Mouse (Mus musculus) left cerebral cortex, postnatal 10 days (tissue): Measurements from ENCODE around the gene Ints14. TPM values are rescaled to one million over a fixed set of nuclear protein-coding genes. Genes with fewer than 3 reads are reported as not detected.

ENCODE experiments used
- DNase-seq, 2 experiments: peaks; one replicate each; pipeline ENCODE4 v3.0.0; 2021 to 2022; ENCODE audit warnings: low spot score in 2 of 2, mixed read lengths in 1 of 2; ENCODE audit errors: extremely low spot score in 1 of 2
- intact Hi-C: fragments of 180-260 bp; cut with DNase I; formaldehyde crosslinking; loops from one replicate; pipeline ENCODE4 v1.15.1; 2025
- total RNA-seq, 2 experiments: library from RNA; stranded (reverse); gene quantifications; 2 replicates each; pipeline ENCODE4 v1.2.3; 2021

Ints14 gene
- total RNA-seq, result 10 to 100 TPM; 19.7 to 22.0 TPM

DNA sequence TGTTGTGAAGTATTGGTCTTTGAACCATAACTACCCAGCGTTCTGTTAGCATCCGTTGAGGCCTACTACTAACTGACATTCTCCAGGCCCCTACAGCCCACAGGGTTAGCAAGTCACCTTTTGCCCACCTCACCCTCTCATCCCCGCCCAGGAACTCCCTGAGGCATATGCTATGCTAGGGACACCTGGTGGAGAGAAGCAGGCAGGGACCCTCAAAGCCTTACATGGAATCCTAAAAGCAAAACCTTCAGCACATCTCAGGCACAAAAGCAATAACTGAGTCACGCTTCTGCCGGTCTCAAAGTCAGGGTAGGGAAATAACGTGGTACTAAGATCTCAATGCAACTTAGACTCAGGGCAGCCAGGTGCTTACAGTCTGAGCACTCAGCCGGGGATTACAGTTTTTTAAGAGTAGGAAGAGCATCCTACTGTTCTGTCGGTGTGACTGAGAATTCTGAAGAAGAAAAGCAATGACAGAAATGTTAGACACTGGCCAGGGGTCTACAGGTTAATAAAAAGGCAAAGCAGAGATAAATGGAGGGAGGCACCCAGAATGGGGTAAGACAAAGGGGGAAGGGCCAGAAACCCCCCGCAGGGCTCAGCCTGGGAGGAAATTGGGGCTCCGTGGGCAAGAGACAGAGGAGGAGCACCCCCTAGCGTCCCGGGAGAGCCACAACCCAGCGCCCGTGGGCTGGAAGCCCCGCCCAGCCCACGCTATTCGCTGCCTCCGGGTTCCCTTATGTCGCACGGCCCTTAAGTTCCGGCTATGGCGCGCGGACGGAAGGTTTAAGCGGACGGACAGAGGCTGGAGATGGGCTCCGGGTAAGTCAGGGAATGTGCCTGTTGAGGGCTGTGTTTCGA lies at the start of gene Ints14:
Gene Ints14 (plus strand): TSS at position 789 of the 861 bp plus-strand sequence.
- peak; percentile 94 to 96 for DNase-seq
- intact Hi-C loops, result loop anchor here (2.0 to 5.0 kb wide), 3 partner anchors 53 to 680 kb away; partner anchors contain the start of genes Dis3l and Tipin

DNA sequence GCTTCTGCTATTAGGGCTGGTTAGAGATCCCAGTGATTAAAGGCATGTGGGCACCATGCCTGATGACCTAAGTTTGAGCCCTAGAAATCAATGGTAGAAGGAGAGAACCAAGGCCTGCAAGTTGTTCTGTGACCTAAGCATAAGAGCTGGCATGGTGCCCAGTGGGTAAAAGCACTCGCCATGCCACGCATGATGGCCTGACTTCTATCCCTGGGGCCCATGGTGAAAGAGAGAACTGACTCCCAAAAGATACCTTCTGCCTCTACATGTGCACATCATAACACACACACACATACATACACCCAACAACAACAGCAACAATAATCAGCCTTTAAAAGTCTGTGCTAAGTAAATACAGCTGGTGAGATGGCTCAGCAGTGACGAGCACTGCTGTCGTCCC lies 47.3 kb upstream of the Ints14 start:
- DNase-seq, result no peak
- intact Hi-C loops, result no loop called here

DNA sequence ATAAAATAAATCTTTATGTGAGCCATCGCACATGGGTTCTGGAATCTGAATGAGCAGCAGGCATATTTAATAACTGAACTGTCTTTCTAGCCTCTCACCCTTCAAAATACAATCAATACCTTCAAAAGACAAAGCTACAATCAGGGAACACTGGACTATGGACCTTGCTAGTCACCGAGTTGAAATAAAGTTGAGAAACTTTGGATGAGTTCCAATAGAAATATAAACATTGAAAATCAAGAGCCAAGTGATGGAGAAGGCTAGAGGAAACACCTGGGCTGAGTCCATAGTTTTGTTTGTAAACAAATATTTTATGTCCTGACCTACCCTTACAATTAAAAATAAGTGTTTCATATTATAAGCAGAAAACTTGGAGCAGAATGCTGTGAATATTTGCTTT lies 46.7 kb upstream of the Ints14 start:
- intact Hi-C loops, result no loop called here

GRCm38 (mm10) chr9:64914629-64915028 lies 46.1 kb upstream of the Ints14 start:
- intact Hi-C loops, result no loop called here
- DNase-seq, result no peak

More for the DNA sequence above, 46.7 kb upstream of the Ints14 start:
- no peak for DNase-seq

DNA sequence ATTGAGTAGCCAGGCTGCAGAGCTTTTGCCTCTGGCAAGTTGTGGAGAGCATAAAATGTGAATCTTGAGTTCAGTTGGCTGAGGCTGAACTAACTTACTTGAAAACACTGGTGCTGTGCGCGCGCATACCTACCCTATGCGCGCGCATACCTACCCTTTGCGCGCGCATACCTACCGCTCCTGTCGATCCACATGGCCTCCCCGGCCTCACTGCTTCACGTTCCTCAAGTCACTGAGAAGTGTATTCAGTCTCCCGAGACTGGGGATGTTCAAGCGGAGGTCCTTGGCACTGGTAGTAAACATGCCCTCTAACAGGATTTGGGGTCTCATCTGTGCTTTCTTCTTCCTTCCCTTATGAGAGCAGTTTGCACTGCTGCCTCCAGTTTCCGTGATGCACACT lies 42.1 kb upstream of the Ints14 start:
- no peak for DNase-seq
- intact Hi-C loops, result no loop called here

- intact Hi-C loops, result no loop called here
- DNase-seq, result no peak
Measured at GRCm38 (mm10) chr9:64925771-64926170, 34.9 kb upstream of the Ints14 start.

DNA sequence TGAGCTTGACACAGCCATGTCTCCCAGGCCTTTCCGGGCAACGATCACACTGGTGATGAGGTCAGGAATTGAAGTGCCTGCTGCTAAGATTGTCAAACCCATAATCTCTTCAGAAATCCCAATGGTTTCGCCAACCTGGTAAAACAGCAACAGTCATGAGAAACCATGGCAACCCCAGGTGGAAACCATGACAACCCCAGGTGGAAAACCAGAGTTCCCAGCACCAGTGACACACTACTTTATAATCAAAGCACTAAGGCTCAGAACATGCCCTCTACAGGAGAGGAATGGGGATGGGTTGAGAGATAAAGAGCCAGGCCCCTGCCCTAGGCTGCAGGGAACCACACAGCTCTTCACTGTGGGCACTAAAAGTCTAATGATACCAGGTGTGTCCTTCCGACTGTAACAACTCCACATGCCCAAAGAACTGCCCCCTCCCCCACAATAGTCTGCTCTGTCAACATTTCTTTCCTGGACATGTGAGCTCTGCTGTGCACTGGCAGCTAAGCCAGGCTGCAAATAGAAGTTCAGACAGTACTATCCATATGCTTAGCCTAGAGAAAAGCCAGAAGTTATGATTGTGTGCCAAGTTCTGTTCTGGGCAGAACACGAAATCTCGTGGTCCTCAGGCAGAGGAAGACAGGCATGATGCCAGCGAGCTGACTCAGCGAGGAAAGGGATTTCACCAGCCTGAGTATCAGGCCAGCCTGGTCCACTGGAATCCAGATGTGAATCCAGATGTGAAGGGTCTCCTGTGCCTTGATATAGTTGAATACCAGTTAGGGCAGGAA lies 34.3 kb upstream of the Ints14 start:
- intact Hi-C loops, result no loop called here
- DNase-seq, result peak; percentile 81 to 85

GRCm38 (mm10) chr9:64930256-64930655 lies 30.4 kb upstream of the Ints14 start:
- no peak for DNase-seq
- intact Hi-C loops, result no loop called here

GRCm38 (mm10) chr9:64931751-64932610 lies 28.7 kb upstream of the Ints14 start:
- intact Hi-C loops, result no loop called here
- DNase-seq, result no peak

DNA sequence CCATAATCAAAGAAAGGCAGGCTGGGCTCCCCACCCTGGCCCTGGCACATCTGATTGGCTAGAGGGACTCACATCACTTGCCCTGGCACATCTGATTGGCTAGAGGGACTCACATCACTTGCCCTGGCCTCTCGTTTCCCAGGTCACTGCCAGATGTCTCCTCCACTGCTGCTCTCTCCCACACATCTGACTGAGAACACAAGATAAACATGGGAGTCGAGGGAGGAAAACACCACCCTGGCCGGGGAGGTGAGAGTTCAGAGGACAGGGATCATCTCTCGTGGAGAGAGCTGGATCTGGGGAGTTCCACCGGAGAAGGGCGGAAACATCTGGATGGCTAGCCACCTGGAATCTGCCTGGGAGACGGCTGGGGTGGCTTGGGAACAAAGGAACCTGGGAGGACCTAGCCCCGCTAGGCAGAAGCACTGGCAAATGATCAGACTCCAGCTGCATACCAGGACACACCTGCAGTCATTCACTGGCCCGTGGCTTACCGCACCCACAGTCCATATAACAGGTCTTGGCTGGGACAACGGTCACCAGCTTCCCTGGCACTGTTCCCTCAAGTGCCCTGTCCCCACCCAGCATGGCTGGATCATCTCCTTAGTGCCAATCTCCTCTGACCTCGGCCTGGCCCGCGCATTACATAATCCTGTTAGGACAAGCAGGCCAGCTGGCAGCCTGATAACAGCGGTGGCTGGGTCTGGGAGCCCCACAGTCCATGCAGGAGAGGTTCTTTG lies 26.5 kb upstream of the Ints14 start:
- peak in 1 of 2 experiments; percentile 61 for DNase-seq
- intact Hi-C loops, result no loop called here

DNA sequence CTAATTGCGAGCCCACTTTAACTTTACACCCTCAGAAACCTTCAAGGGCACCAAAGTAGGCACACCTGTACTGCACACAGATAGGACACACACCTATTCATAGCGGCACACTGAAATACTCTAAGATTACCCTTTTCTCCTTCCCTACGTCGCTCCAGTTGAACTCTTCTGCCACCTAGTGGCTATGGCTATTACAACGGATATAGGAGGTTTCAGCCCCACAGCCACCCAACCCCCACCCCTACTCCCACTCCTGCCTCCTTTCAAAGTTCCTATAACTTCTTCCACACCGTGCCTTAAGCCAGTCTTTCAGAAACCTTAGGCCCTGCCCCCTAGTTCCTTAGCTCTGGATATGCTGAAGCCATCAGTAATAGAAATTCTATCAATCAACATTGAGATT lies 24.2 kb upstream of the Ints14 start:
- intact Hi-C loops, result no loop called here

GRCm38 (mm10) chr9:64937491-64937890 lies 23.2 kb upstream of the Ints14 start:
- no peak for DNase-seq
- intact Hi-C loops, result no loop called here

More for the DNA sequence above, 24.2 kb upstream of the Ints14 start:
- DNase-seq, result peak in 1 of 2 experiments; percentile 62

DNA sequence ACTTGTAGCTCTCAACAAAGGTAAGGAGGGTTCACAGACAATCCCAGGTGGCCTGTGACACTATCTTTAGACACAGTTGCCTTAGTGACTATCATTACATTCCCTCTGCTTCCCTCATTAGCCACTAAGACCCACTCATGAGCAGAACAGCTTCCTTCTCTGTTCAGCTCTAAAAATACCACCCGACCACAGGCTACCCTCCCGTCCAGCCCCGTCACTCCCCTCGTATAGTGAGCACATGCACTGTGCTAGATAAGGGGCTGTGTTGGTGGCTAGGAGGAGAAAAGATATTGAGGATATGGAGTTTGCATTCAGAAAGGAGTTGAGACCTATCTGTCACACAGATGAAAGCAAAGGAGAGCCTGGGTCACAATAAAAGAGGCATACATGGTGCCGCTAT lies 22.2 kb upstream of the Ints14 start:
- no peak for DNase-seq
- intact Hi-C loops, result no loop called here

- intact Hi-C loops, result no loop called here
- DNase-seq, result no peak
Measured at GRCm38 (mm10) chr9:64939281-64939680, 21.4 kb upstream of the Ints14 start.

DNA sequence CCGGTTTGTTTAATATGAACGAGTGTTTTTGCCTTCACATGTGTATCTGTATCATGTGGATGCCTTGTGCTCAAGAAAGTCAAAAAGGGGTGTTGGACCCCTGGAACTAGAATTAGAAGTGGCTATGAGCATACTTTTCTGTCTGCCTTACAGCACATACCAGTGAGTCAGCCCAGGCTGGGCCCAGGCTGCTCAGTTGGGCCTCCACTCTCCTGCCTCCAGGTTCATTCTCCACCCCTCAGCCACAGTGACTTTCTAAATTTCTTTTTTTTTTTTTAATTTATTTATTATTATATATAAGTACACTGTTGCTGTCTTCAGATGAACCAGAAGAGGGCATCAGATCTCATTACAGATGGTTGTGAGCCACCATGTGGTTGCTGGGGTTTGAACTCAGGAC lies 20.9 kb upstream of the Ints14 start:
- intact Hi-C loops, result no loop called here
- DNase-seq, result no peak

DNA sequence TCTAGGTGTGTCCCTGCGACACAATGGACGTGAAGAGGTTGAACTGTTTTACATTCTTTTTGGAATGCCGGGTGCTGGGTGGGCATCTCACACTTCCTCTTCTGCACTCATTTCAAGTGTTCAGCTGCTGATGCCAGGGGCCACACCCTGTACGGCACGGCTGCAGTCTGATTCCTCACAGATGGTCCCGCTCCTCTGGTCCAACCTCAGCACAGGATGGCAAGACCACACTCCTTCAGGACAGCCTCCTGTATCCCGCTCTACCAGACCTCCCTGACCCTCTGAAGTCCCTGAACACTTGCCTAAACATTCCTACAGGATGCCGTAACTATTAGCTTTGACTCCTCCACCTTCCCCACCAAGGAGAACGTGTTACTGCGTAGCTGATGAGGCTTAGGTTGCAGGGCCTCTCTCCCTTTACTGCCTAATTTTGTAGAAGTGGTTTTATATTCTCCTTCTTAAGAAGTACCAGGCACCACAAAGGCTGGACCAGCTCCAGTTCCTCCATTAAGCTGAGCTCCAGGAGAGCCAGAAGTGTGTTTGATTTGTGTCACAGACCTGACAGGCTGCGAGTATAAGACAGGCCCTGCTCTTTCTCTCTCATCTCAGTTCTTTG lies 19.9 kb upstream of the Ints14 start:
- no peak for DNase-seq
- intact Hi-C loops, result no loop called here

- intact Hi-C loops, result no loop called here
- no peak for DNase-seq
Measured at GRCm38 (mm10) chr9:64941650-64942049, 19.1 kb upstream of the Ints14 start.

DNA sequence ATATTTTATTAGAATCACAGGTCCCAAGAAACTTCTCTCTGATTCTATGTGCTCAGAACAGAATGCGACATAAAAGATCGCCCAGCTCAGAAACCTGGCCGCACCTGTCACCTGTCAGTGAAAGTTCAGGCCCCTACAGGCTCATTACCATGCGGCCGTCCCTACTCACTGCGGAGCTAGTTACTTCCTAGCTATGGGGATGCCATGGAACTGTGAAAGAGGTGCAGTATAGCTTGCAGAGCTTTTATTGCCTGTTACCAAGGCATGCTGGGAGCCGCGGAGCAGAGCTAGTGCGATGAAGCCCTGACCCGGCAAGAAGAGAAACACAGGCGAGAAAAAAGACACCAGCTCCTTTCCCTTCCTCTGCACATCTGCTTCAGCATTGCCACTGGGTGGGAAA lies 16.7 kb upstream of the Ints14 start:
- intact Hi-C loops, result no loop called here
- DNase-seq, result no peak
